Mouse (Mus musculus) limb, embryonic 14.5 days (tissue): ENCODE measurements around the gene Pbld1. TPM values are rescaled to one million over a fixed set of nuclear protein-coding genes. Genes with fewer than 3 reads are reported as not detected.

Source experiments
- ATAC-seq: fragments of 200-750 bp; cut with Nextera tagmentation; 2 replicates; pipeline ENCODE4 v1.8.0; 2017; ENCODE audit warnings: low read depth, moderate number of reproducible peaks, moderate TSS enrichment; ENCODE audit not compliant: low FRiP score
- DNase-seq: peaks from one replicate; pipeline ENCODE4 v3.0.0-alpha.2; 2015; ENCODE audit warnings: low spot score
- H3K27ac ChIP-seq: fragments of 300-500 bp; sonication (generic); replicated peaks from 2 replicates; pipeline ENCODE4 v1.5.1; 2014; ENCODE audit warnings: low read depth, mild to moderate bottlenecking, low read length, moderate library complexity, mixed read lengths
- H3K27me3 ChIP-seq: fragments of 300-500 bp; sonication (generic); 2 replicates; pipeline ENCODE4 v1.6.1; 2014; ENCODE audit warnings: low read length, mixed read lengths; ENCODE audit not compliant: control insufficient read depth, insufficient read depth
- H3K36me3 ChIP-seq: fragments of 300-500 bp; sonication (generic); 2 replicates; pipeline ENCODE4 v1.6.1; 2014; ENCODE audit warnings: mild to moderate bottlenecking, low read length, moderate library complexity, mixed read lengths; ENCODE audit not compliant: control insufficient read depth, insufficient read depth
- H3K4me1 ChIP-seq: fragments of 300-500 bp; sonication (generic); 2 replicates; pipeline ENCODE4 v1.6.1; 2014; ENCODE audit warnings: antibody characterized with exemption, low read length, mixed read lengths; ENCODE audit not compliant: control insufficient read depth, insufficient read depth
- H3K4me2 ChIP-seq: fragments of 300-500 bp; sonication (generic); replicated peaks from 2 replicates; pipeline ENCODE4 v1.6.1; 2014; ENCODE audit warnings: low read depth, mild to moderate bottlenecking, low read length, moderate library complexity; ENCODE audit not compliant: severe bottlenecking
- H3K4me3 ChIP-seq: fragments of 300-500 bp; sonication (generic); replicated peaks from 2 replicates; pipeline ENCODE4 v1.5.1; 2014; ENCODE audit warnings: low read length
- H3K9ac ChIP-seq: fragments of 300-500 bp; sonication (generic); 2 replicates; pipeline ENCODE4 v1.6.1; 2014; ENCODE audit warnings: mild to moderate bottlenecking, low read depth, low read length, moderate library complexity; ENCODE audit not compliant: severe bottlenecking
- H3K9me3 ChIP-seq: fragments of 300-500 bp; sonication (generic); 2 replicates; pipeline ENCODE4 v1.6.1; 2016; ENCODE audit warnings: low read length; ENCODE audit not compliant: control insufficient read depth
- POLR2A ChIP-seq: fragments of 200-500 bp; IDR thresholded peaks from 2 replicates; pipeline ENCODE4 v1.8.0; 2012; ENCODE audit warnings: inconsistent platforms, mild to moderate bottlenecking, moderate library complexity, borderline replicate concordance; ENCODE audit not compliant: insufficient read depth, insufficient read length; ENCODE audit errors: extremely low read depth
- WGBS: fragments of 180-500 bp; shearing (Covaris S2); extraction: QIAGEN DNeasy Blood & Tissue Kit; methylation state at CpG from one replicate; pipeline ENCODE4 v1.1.7; 2014; 5-methylcytosine and 5-hydroxymethylcytosine counted together
- polyA plus RNA-seq, 2 experiments: library from polyadenylated mRNA; depleted of rRNA in 1 of 2; stranded (reverse) in 1 of 2; unstranded in 1 of 2; fragments of >200 nt; fragmentation: Nextera tagmentation in 1 of 2; extraction: Ambion mirVana in 1 of 2; gene quantifications; 2 replicates each; pipeline versions ENCODE4 v1.2.1 to v1.2.3; 2012 to 2014

Pbld1 gene
- polyA plus RNA-seq, 2 experiments = 0.23 to 0.78 TPM

- H3K4me2 ChIP-seq = peak overlapping the region; percentile 44
- no peaks in the 10 kb centered on the region for H3K4me1 ChIP-seq
- peak overlapping the region; percentile 43; the same call in 1 of the 2 replicates for H3K9ac ChIP-seq
- ATAC-seq (no peak), DNase-seq (no peak)
- 0 out of 2 replicates have a peak, but pooled peaks cover 4% of the 10 kb centered on the region for H3K27me3 ChIP-seq
- H3K4me3 ChIP-seq = peak overlapping the region; percentile 22; the same call in 1 of the 2 replicates
- TF ChIP-seq POLR2A = no peak
- 39% methylated on average over 8 of the region's 8 CpGs for whole genome bisulfite sequencing
- no peak overlapping the region for H3K27ac ChIP-seq
- H3K9me3 ChIP-seq = no peaks in the 10 kb centered on the region
- H3K36me3 ChIP-seq = no peaks in the 10 kb centered on the region
Measured at GRCm38 (mm10) chr10:63089103-63089757, 29.3 kb downstream of the Pbld1 start.

- TF ChIP-seq POLR2A = no peak
- no peak for ATAC-seq
- H3K27me3 ChIP-seq = 0 out of 2 replicates have a peak, but pooled peaks cover 4% of the 10 kb centered on the region
- no peaks in the 10 kb centered on the region for H3K4me1 ChIP-seq
- no peak overlapping the region for H3K27ac ChIP-seq
- peak overlapping the region; percentile 44 for H3K4me2 ChIP-seq
- H3K9me3 ChIP-seq = no peaks in the 10 kb centered on the region
- no peaks in the 10 kb centered on the region for H3K36me3 ChIP-seq
- WGBS = 8% methylated on average over 26 of the region's 26 CpGs
- H3K9ac ChIP-seq = peak overlapping the region; percentile 43; the same call in 1 of the 2 replicates
- H3K4me3 ChIP-seq = peak overlapping the region; percentile 22
- no peak for DNase-seq
Measured at GRCm38 (mm10) chr10:63089758-63090571, 30.0 kb downstream of the Pbld1 start.

- Histone ChIP-seq H3K4me1 (no peaks in the 10 kb centered on the region), H3K9ac (no peak overlapping the region), H3K4me3 (no peak overlapping the region), H3K36me3 (no peaks in the 10 kb centered on the region), H3K4me2 (no peak overlapping the region), H3K27ac (no peak overlapping the region), H3K9me3 (no peaks in the 10 kb centered on the region), H3K27me3 (0 out of 2 replicates have a peak, but pooled peaks cover 4% of the 10 kb centered on the region)
- TF ChIP-seq POLR2A = no peak
- no peak for DNase-seq
- WGBS = 55% methylated on average over 7 of the region's 7 CpGs
- ATAC-seq = no peak
Measured at GRCm38 (mm10) chr10:63091915-63092314, 32.0 kb downstream of the Pbld1 start.

GRCm38 (mm10) chr10:63092616-63093550 lies 32.9 kb downstream of the Pbld1 start:
- WGBS = 46% methylated on average over 9 of the region's 10 CpGs
- H3K9ac ChIP-seq = no peak overlapping the region
- no peaks in the 10 kb centered on the region for H3K4me1 ChIP-seq
- no peaks in the 10 kb centered on the region for H3K9me3 ChIP-seq
- H3K27ac ChIP-seq = no peak overlapping the region
- ATAC-seq = no peak
- no peaks in the 10 kb centered on the region for H3K36me3 ChIP-seq
- no peak overlapping the region for H3K4me2 ChIP-seq
- TF ChIP-seq POLR2A = no peak
- DNase-seq = no peak
- H3K27me3 ChIP-seq = 0 out of 2 replicates have a peak, but pooled peaks cover 4% of the 10 kb centered on the region
- no peak overlapping the region for H3K4me3 ChIP-seq

- ATAC-seq (no peak), DNase-seq (no peak)
- 10% methylated on average over 2 of the region's 2 CpGs for WGBS
- Histone ChIP-seq H3K4me3 (no peak overlapping the region), H3K4me2 (no peak overlapping the region), H3K9ac (no peak overlapping the region), H3K4me1 (no peaks in the 10 kb centered on the region), H3K27me3 (0 out of 2 replicates have a peak, but pooled peaks cover 3% of the 10 kb centered on the region), H3K27ac (no peak overlapping the region), H3K9me3 (no peaks in the 10 kb centered on the region), H3K36me3 (no peaks in the 10 kb centered on the region)
- TF ChIP-seq POLR2A = no peak
Measured at GRCm38 (mm10) chr10:63096757-63097156, 36.8 kb downstream of the Pbld1 start.
